Mouse (Mus musculus) erythroid progenitor cell, adult 5-6 weeks (primary cell): ENCODE measurements around the gene Gm3238. TPM values are rescaled to one million over a fixed set of nuclear protein-coding genes. Genes with fewer than 3 reads are reported as not detected.
"Not testable (repeated sequence)": the region's sequence is repeated elsewhere in the genome, so short reads cannot be mapped to it uniquely, and the experiment has no call there.

ENCODE experiments used
- ATAC-seq: replicated peaks from 2 replicates; pipeline ENCODE4 v1.8.0; 2016; ENCODE audit warnings: moderate number of reproducible peaks, mild to moderate bottlenecking, moderate TSS enrichment, inconsistent platforms; ENCODE audit not compliant: poor library complexity, low FRiP score, severe bottlenecking
- total RNA-seq, 2 experiments: library from RNA; stranded (forward) in 1 of 2; stranded (reverse) in 1 of 2; fragments of 150-400 nt in 1 of 2; fragments of 186-747, 209-891 nt in 1 of 2; gene quantifications; 2 replicates each; pipeline versions ENCODE4 v1.2.3 to v1.2.4; 2015 to 2017; ENCODE audit warnings: low replicate concordance in 2 of 2

Gene Gm3238
- total RNA-seq (2015; ENCODE audit: low replicate concordance) (not detected in 2 replicates), total RNA-seq (2017; ENCODE audit: low replicate concordance) (not detected in 2 replicates)

DNA sequence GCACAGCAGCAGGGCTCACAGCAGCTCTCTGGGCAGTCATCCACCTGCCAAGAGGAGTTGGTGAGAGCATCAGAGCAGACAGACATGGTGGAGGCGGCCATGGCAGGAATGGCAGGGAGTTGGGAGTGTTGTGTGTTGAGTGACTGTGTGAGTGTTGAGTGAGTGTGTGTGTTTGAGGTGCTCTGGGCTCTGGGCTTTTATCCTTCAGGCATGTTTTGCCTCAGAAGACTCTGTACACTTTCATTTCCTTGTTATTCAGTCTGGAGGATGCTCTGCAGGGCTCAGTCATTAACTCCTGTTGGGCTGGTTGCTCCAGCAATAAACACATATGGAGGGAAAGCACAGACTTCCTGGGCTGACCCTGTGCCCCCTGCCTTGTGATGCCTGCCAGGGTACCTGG is at the start of gene Gm3238:
Gene Gm3238 (minus strand): TSS at position 101 of the 400 bp plus-strand sequence.
- ATAC-seq, result not testable (repeated sequence)

DNA sequence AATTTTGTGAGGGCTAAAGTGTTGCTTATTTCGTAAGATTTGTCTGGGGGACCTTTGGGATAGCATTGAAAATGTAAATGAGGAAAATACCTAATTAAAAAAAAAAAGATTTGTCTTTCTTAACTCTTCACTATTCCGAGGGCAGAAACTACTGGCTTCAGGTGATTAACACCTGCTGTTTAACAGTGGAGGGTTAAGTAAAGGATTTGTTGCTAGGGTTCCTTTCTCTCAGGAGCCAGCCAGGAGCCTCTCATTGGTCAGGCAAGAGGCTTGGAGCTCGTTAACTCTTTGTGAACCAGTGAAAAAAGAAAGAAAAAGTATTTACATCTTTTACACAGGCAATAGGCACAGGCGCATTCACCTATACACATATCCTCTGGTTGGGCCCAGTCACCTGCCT is 48.1 kb upstream of the Gm3238 start:
- ATAC-seq, result no peak

DNA sequence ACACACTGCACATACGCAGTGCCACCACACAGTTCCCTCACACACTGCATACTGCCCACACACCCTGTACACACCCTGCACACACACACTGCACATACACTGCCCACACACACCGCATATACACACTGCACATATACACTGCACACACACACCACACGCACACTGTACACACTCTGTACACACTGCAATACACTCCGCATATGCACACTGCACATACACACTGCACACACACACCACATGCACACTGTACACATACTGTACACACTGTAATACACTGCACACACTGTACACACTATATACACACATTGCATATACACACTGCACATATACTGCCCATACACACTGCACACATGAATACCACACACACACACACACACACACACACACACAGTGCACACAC is 47.4 kb upstream of the Gm3238 start:
- no peak for ATAC-seq

DNA sequence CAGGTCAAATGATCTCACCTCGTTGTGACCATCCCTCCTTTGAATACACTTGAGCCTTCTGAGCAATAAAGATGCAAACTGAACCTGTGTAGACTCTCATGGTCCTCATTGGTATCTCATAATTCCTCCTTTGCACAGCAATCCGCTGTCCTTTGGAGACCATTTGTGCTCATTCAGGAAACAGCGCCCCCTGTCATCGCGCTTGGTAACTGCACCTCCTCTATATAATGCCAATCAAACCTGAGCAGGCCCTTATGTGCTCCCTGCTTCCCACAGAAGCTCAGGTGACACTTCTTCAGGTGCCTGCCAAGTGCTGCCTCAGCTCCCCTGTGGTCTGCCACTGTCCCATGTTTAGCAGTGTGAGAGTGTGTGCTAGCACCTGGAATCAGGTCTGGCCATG is 44.4 kb upstream of the Gm3238 start:
- no peak for ATAC-seq

DNA sequence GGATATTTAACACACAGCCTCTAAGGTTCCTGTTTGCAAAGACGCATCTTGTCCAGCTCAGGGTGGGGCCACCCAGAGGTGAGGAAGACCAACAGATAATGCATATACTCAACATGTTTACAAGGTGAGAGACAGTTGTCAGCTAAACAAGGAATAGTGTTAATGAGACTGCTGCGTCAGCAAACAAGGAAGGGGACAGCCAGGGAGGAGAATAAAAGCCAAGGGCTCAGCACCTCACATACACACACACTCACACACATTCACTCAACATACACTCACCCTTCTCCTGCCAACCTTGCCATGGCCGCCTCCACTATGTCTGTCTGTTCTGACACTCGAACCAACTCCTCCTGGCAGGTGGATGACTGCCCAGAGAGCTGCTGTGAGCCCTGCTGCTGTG is 43.3 kb upstream of the Gm3238 start, which contains the start of gene Gm2696:
Gene Gm2696 (plus strand): TSS at position 301 of the 400 bp plus-strand sequence.
- ATAC-seq, result no peak

DNA sequence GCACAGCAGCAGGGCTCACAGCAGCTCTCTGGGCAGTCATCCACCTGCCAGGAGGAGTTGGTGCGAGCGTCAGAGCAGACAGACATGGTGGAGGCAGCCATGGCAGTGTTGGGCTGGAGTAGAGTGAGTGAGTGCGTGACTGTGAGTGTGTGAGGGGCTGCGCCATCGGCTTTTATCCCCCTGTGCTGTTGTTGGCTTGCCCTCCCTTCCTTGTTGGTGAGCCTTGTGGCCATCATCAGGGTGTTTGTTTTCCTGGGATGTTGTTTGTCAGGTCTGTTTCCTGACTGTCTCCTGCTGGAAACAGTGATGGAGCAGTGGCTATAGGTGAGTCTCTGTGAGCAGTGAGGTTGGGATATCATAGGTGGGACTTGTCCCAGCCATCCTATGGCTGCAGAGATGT is 40.6 kb upstream of the Gm3238 start, which contains the start of gene Gm9507:
Gene Gm9507 (minus strand): TSS at position 101 of the 400 bp plus-strand sequence.
- no peak for ATAC-seq

DNA sequence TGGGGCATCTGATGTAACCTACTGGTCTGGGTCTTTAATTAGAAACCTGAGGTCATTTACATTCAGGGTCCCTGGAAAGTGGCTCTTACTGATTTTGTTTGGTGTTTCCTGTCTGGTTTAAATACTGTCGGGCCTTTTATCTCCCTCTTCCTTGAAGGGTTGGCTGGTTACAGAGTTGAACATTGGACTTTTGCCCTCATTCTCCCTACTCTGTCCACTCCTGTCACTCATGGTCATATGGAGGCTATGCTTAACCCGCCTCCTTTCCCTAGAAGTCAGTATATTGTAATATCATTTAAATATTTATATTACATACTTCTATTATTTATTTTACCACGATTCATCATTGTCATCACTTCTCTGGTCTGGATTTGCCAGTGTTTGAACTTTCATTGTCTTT is 33.0 kb upstream of the Gm3238 start:
- ATAC-seq, result no peak

DNA sequence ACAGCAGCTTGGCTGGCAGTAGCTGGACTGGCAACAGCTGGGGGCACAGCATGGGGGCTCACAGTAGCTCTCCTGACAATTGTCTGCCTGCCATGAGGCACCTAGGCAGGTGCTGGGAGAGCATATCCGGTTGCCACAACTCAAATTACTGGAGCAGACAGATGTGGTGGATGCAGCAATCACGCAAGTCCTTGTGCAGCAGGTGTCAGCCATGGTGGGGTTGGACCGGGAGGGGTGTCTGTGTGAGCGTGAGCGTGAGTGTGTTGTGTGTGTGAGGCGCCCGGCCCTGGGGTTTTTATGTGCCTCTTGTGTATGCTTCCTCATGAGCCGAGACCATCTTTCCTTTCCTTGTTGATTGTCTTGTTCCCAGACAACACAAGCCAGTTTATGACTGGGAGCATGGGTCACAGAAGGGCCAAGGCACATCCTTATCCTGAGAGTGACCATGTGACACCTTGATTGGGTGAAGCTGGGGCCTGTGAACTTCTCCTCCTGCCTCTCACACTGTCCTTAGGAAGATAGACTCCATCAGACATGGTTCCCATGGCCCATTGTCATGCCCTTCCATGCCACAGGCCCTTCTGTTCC is 27.9 kb upstream of the Gm3238 start, which contains the start of gene Gm19668:
Gene Gm19668 (minus strand): TSS at position 213 of the 588 bp plus-strand sequence.
- ATAC-seq, result no peak

DNA sequence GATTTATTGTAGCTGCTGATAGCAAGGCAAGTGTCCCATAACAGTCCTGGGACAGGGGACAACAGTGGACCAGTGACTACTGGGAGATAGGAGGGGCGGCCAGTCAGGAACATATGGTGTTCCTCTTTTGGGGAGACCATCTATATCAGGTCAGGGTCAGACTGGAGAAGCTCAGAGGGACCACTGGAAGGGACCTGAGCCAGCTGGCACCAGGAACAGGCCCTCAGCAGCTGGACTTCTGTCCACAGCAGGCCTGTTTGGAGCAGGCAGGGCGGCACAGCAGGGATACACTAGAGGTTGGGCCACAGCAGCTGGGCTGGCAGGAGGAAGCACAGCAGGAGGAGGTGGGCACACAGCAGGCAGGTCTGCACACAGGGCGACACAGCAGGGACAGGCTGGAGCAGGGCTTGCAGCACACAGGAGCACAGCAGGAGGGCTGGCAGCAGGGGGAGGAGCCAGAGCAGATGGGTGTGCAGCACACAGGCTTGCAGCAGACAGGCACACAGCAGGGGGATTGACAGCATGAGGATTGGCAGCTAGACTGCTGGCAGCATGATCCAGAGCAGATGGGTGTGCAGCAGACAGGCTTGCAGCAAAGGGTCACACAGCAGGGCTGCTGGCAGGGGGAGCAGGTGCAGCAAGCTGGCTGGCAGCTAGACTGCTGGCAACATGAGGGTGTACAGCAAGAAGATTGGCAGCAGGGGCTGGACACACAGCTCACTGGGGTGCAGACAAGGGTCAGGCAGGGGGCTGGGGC is 27.2 kb upstream of the Gm3238 start:
- ATAC-seq, result not testable (repeated sequence)

DNA sequence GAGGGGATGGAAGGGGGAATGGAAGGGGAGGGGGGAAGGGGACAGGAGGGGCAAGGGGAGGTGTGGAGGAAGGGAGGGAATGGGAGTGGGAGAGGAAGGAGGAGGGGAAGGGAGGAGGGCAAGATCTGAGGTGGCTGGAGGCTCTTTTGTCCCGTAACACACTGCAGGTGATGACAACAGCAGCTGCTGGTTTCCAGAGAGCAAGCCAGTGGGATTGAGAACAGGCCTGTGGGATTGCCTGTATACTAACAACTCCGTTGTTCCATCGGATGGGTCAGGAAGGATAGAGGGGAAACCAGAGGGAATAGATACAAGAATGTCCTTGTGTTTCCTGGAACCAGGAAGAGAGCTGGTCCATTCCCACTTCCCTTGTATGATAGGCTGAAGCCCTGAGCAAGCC is 26.6 kb upstream of the Gm3238 start:
- no peak for ATAC-seq

DNA sequence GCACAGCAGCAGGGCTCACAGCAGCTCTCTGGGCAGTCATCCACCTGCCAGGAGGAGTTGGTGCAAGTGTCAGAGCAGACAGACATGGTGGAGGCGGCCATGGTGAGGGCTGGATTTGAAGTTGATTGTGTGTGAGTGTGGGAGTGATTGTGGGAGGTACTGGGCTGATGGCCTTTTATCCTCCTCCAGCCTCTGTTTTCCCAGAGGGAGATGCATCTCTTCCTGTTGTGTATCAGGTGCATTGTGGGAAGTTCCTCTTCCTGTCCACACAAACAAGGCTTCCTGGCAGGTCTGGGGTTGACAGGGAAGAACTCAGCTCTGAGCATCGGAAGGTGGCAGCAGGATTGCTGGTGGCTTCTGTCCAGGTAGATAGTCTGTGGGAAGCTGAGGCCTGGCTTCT is 23.9 kb upstream of the Gm3238 start, which contains the start of gene Gm9639:
Gene Gm9639 (minus strand): TSS at position 101 of the 400 bp plus-strand sequence.
- no peak for ATAC-seq

DNA sequence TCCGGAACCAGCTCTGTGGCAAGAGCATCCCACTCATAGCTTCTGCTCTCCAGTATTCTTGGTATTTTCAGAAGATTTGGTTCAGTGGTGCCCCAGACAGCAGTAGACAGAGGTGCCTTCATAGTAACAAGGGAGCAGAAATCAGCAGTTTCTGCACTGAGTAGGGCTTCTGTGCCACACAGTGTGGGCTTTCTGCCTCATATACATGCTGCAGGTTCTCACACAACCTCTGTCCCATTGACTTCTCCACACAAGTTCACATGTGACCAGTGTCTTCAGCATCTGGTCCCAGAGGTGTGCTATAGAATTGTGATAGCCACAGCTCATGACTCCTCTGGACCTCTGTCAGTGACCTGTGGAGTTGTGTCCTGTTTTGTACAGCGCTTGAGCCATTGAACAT is 17.5 kb upstream of the Gm3238 start:
- no peak for ATAC-seq

DNA sequence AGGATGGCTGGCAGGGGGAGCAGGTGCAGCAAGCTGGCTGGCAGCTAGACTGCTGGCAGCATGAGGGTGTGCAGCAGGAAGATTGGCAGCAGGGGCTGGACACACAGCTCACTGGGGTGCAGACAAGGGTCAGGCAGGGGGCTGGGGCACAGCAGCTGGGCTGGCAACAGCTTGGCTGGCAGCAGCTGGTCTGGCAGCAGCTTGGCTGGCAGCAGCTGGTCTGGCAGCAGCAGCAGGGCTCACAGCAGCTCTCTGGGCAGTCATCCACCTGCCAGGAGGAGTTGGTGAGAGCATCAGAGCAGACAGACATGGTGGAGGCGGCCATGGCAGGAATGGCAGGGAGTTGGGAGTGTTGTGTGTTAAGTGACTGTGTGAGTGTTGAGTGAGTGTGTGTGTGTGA is 16.8 kb upstream of the Gm3238 start, which contains the start of gene Gm7137:
Gene Gm7137 (minus strand): TSS at position 325 of the 400 bp plus-strand sequence.
- not testable (repeated sequence) for ATAC-seq

DNA sequence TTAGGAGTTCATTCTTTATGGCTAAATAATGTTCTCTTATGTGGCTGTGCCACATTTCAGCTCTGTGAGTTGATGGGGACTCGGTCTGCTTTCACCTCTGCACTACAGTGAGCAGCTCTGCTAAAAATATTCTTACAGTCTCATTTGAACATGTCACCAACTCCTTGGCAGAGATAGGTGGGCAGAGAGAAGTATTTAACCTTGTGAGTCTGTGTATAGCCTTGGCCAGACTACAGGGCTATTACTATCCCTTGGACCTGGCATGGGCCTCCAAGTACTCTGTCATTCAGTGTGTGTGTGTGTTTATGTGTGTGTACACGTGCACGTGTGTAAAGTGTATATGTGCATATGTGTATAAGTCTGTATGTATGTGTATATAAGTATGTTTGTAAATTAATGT is 12.3 kb upstream of the Gm3238 start:
- ATAC-seq, result not testable (repeated sequence)

DNA sequence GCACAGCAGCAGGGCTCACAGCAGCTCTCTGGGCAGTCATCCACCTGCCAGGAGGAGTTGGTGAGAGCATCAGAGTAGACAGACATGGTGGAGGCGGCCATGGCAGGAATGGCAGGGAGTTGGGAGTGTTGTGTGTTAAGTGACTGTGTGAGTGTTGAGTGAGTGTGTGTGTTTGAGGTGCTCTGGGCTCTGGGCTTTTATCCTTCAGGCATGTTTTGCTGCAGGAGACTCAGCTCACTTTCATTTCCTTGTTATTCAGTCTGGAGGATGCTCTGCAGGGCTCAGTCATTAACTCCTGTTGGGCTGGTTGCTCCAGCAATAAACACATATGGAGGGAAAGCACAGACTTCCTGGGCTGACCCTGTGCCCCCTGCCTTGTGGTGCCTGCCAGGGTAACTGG is 11.3 kb upstream of the Gm3238 start, which contains the start of gene Gm3250:
Gene Gm3250 (minus strand): TSS at position 101 of the 400 bp plus-strand sequence.
- not testable (repeated sequence) for ATAC-seq

DNA sequence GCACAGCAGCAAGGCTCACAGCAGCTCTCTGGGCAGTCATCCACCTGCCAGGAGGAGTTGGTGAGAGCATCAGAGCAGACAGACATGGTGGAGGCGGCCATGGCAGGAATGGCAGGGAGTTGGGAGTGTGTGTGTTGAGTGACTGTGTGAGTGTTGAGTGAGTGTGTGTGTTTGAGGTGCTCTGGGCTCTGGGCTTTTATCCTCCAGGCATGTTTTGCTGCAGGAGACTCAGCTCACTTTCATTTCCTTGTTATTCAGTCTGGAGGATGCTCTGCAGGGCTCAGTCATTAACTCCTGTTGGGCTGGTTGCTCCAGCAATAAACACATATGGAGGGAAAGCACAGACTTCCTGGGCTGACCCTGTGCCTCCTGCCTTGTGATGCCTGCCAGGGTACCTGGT is 5.7 kb upstream of the Gm3238 start, which contains the start of gene Gm7138:
Gene Gm7138 (minus strand): TSS at position 101 of the 400 bp plus-strand sequence.
- not testable (repeated sequence) for ATAC-seq

DNA sequence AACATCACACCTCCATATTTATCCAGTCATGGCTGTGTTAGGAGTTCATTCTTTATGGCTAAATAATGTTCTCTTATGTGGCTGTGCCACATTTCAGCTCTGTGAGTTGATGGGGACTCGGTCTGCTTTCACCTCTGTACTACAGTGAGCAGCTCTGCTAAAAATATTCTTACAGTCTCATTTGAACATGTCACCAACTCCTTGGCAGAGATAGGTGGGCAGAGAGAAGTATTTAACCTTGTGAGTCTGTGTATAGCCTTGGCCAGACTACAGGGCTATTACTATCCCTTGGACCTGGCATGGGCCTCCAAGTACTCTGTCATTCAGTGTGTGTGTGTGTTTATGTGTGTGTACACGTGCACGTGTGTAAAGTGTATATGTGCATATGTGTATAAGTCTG is 1.0 kb upstream of the Gm3238 start:
- ATAC-seq, result not testable (repeated sequence)

DNA sequence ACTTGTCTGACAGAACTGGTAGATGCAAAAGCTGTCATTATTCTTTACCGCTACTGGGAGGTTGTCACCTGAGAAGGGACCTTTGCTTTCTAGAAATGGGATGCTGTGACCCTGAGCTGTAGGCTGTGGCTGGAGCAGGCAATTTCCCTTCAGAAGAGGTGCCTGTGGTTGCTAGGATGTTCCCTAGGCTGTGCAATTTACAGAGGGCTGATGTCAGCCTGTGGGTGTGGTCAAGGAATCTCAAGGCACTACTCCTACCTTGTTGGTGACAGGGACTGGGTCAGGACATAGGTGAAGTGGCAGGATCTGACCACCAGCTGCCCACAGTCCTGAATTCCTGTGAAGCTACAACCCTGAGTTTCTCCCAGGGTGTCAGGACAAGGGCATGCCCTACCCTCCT is 1.4 kb downstream of the Gm3238 start:
- no peak for ATAC-seq

DNA sequence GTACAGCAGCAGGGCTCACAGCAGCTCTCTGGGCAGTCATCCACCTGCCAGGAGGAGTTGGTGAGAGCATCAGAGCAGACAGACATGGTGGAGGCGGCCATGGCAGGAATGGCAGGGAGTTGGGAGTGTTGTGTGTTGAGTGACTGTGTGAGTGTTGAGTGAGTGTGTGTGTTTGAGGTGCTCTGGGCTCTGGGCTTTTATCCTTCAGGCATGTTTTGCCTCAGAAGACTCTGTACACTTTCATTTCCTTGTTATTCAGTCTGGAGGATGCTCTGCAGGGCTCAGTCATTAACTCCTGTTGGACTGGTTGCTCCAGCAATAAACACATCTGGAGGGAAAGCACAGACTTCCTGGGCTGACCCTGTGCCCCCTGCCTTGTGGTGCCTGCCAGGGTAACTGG is 11.5 kb downstream of the Gm3238 start, which contains the start of gene Gm3233:
Gene Gm3233 (minus strand): TSS at position 101 of the 400 bp plus-strand sequence.
- ATAC-seq, result not testable (repeated sequence)

DNA sequence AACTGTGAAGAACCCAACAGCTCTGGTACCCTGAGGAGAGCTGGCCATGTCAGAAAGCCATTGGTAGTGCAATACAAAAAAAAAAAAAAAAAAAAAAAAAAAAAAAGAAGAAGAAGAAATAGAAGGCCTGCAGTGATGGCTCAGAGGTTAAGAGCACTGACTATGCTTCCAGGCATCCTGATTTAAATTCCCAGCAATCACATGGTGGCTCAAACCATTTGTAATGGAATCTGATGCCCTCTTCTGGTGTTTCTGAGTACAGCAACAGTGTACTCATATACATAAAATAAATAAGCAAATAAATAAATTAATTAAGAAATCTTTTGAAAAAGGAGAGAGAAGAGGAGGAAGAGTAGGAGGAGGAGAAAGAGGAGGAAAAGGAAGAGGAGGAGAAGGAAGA is 17.7 kb downstream of the Gm3238 start:
- ATAC-seq, result no peak

DNA sequence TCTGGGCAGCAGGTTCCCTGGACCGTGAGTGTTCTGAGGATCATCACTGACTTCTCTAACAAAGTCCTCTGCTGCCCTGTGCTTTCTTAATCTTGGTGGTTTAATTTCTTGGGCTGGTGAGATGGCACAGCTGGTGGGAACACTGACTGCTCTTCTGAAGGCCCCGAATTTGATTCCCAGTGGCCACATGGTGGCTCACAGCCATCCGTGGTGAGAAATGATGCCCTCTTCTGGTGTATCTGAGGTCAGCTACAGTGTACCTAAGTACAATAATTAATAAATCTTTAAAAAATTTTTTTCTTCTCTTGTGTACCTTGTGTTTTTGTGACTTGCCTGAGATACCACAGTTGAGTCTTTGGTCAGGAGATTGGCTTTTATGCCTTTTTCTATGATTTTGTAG is 18.8 kb downstream of the Gm3238 start:
- ATAC-seq, result not testable (repeated sequence)
